Mouse (Mus musculus) adrenal gland, postnatal 4 days (tissue): ENCODE data around the gene Hmgcs1. TPM values are rescaled to one million over a fixed set of nuclear protein-coding genes. Genes with fewer than 3 reads are reported as not detected.
"Not testable (repeated sequence)": the region's sequence is repeated elsewhere in the genome, so short reads cannot be mapped to it uniquely, and the experiment has no call there.

Experiments used
- DNase-seq, 2 experiments: peaks; one replicate each; pipeline ENCODE4 v3.0.0; 2021 to 2022; ENCODE audit warnings: low spot score in 2 of 2, mixed read lengths in 2 of 2
- total RNA-seq, 2 experiments: library from RNA; stranded (reverse); gene quantifications; 2 replicates each; pipeline ENCODE4 v1.2.3; 2021

Hmgcs1 gene
- total RNA-seq, 2 experiments from 2014 or later: 211 to 213 TPM

DNA sequence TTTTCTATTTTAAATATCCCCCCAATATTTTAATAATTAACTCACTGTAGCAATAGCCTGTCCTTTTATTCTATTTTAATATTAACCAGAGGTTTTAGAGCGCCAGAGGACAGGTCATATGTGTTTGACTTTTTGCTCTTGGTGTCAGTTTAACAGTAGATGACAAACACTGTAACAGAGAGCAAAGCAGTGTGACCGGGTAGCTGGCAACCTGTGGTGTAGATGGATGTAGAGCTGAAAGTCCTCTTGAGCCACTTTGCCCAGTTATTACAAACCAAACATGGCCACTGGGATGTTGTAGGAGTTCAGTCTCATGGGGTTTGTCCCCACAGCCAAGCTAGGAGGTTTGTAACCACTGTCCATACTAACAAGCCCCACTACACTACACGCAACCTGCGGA lies 8.3 kb downstream of the Hmgcs1 start:
- no peak for DNase-seq

DNA sequence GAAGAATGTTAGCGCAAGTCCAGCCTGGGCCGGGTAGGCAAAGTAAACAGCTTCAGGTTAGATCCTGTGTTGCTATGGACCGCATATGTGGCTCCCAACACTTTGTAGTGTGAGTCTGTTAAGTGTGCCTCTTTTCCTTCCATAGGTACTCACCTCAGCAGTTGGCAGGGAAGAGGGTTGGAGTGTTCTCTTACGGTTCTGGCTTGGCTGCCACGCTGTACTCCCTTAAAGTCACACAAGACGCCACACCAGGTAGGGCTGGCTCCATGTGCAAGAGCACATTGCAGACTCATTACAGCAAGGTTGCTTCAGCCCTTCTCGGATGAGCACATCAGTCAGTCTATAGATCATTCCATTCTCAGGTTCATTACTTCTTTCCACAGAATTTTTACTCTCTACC lies 14.1 kb downstream of the Hmgcs1 start:
- DNase-seq: no peak

- DNase-seq: not testable (repeated sequence)
Measured at GRCm38 (mm10) chr13:119706278-119706880, 16.2 kb downstream of the Hmgcs1 start.

- DNase-seq: no peak
Measured at GRCm38 (mm10) chr13:119706953-119707352, 16.8 kb downstream of the Hmgcs1 start.

DNA sequence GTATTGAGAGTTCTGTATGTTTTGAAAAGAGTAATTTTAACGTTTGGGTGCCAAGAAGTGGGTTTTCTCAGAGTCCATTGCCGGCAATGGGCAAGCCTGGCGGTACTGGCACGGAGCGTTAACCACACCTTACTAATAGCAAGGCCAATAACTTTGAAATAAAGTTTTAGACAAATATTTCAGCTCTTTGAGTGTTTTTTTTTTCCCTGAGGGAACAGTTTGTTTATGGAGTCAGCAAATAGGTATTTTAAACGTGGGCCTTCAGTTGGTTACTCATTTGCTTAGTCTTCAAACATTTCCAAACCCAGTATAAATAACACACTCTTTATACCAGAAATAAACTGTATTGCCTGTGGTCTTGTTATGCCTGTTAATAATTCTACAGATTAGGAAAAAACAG lies 17.7 kb downstream of the Hmgcs1 start:
- no peak for DNase-seq

GRCm38 (mm10) chr13:119708941-119709340 lies 18.8 kb downstream of the Hmgcs1 start:
- no peak for DNase-seq

GRCm38 (mm10) chr13:119709388-119710267 lies 19.4 kb downstream of the Hmgcs1 start:
- no peak for DNase-seq

- DNase-seq: no peak
Measured at GRCm38 (mm10) chr13:119710268-119710610, 20.1 kb downstream of the Hmgcs1 start.

DNA sequence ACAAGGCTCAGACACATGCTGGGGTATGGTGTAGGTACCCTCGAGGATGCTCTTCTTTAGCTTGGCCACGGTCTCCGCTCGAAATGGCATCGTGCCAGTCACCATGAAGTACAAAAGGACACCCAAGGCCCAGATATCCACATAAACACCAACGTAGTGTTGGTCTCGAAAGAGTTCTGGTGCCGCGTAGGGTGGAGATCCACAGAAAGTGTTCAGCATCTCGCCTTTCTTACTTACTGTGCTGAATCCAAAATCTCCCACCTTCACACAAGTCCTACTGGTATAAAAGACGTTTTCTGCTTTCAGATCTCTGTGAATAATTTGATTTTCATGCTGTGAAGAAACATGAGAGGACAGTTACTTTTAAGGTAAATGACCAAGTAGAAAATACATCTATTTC lies 22.3 kb downstream of the Hmgcs1 start:
- no peak for DNase-seq

- DNase-seq: no peak
Measured at GRCm38 (mm10) chr13:119713107-119713787, 23.1 kb downstream of the Hmgcs1 start.

GRCm38 (mm10) chr13:119713821-119714220 lies 23.6 kb downstream of the Hmgcs1 start:
- DNase-seq: no peak

GRCm38 (mm10) chr13:119716105-119716504 lies 25.9 kb downstream of the Hmgcs1 start:
- no peak for DNase-seq

GRCm38 (mm10) chr13:119722447-119722846 lies 32.3 kb downstream of the Hmgcs1 start:
- DNase-seq: no peak

DNA sequence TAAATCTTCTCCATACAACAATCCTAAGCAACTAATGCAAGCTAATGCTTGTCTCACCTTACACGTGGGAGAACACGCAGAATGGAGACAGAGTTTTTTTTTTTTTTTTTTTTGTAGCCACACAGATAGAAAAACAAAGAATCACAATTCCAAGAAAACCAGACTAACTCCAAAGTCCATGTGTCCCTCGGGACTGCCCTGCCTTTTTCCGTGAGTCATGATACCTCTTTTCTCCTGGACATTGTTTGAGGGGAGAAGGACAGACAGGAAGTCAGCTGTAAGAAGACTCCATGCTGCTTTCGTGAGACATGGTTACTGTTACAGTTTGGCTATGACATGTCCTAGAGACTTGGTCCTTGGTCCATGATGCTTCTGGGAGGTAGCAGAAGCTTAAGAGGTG lies 33.2 kb downstream of the Hmgcs1 start:
- no peak for DNase-seq

DNA sequence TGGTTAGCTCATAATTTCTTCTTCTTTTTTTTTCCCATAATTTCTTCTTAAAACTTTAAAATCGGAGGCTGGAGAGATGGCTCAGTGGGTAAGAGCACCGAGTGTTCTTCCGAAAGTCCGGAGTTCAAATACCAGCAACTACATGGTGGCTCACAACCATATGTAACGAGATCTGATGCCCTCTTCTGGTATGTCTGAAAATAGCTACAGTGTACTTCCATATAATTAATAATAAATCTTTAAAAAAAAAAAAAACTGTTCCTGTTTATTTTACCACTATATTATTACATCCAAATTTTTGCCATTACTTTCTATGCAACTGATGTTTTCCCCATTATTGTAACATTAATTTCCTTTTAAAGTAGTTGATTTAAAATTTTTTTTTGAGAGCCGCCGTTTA lies 34.4 kb downstream of the Hmgcs1 start:
- DNase-seq: no peak

- no peak for DNase-seq
Measured at GRCm38 (mm10) chr13:119727608-119728387, 37.6 kb downstream of the Hmgcs1 start.

DNA sequence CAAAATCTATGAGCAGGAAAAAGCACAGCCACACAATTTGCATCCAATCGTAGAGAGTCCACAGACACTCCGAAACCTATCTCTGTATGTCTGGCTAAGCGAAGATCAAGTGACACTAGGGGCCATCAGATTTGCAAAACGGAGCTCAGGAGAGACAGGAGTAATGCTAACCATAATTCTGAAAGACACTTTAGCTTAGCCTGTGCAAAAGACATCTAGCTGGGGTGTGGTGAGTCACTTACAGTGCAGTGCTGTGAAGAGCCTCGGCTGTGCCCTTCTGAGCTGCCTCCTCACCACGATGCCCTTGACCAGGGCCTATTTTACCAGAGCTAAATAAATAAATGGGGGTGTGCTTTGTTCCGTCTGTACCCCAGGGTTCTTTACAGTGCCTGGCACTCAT lies 39.2 kb downstream of the Hmgcs1 start:
- no peak for DNase-seq

- DNase-seq: no peak
Measured at GRCm38 (mm10) chr13:119731448-119731847, 41.3 kb downstream of the Hmgcs1 start.

- no peak for DNase-seq
Measured at GRCm38 (mm10) chr13:119741390-119742237, 51.4 kb downstream of the Hmgcs1 start.

- DNase-seq: no peak
Measured at GRCm38 (mm10) chr13:119742711-119743415, 52.7 kb downstream of the Hmgcs1 start.
